Mouse (Mus musculus) CH12.LX (cell line): ENCODE measurements around the gene Gm26602.

Experiments
- CHD1 ChIP-seq: IDR thresholded peaks from 2 replicates; pipeline ENCODE4 v1.6.1; 2012; ENCODE audit warnings: low read depth, low read length, improper control_type of control experiment, inconsistent platforms
- ETS1 ChIP-seq: conservative IDR thresholded peaks from 2 replicates; pipeline ENCODE4 v1.6.1; 2012; ENCODE audit warnings: low read depth, mild to moderate bottlenecking, inconsistent platforms, low read length, improper control_type of control experiment, moderate library complexity
- GABPA ChIP-seq: IDR thresholded peaks from 2 replicates; pipeline ENCODE4 v1.6.1; 2012; ENCODE audit warnings: low read depth, low read length, improper control_type of control experiment, inconsistent platforms; ENCODE audit not compliant: insufficient replicate concordance
- POLR2A ChIP-seq: IDR thresholded peaks from 2 replicates; pipeline ENCODE4 v1.6.1; 2011; ENCODE audit warnings: low read depth, mild to moderate bottlenecking, improper control_type of control experiment, low read length
- RAD21 ChIP-seq: IDR thresholded peaks from 2 replicates; pipeline ENCODE4 v1.6.1; 2011; ENCODE audit warnings: low read depth, mild to moderate bottlenecking, low read length, improper control_type of control experiment, moderate library complexity
- RCOR1 ChIP-seq: conservative IDR thresholded peaks from 2 replicates; pipeline ENCODE4 v1.6.1; 2012; ENCODE audit warnings: low read depth, mild to moderate bottlenecking, inconsistent platforms, low read length, improper control_type of control experiment
- ZC3H11A ChIP-seq: IDR thresholded peaks from 2 replicates; pipeline ENCODE4 v1.6.1; 2012; ENCODE audit warnings: low read depth, mild to moderate bottlenecking, inconsistent platforms, low read length, improper control_type of control experiment

- TF ChIP-seq RAD21 (no peak), ZC3H11A (no peak), ETS1 (no peak), GABPA (no peak), POLR2A (no peak), CHD1 (no peak), RCOR1 (no peak)
These were observed 49.2 kb upstream of the Gm26602 start for GRCm38 (mm10) chr10:79861230-79862048.
